Mouse (Mus musculus): ENCODE measurements around the gene Mfap5. TPM values are rescaled to one million over a fixed set of nuclear protein-coding genes. Genes with fewer than 3 reads are reported as not detected.
A peak's percentile ranks its signal among the peaks of the same experiment; 100 is the strongest.
"Not testable (repeated sequence)": the region's sequence is repeated elsewhere in the genome, so short reads cannot be mapped to it uniquely, and the experiment has no call there.

Gene Mfap5
- polyA plus RNA-seq, 1 experiment from 2014 or later: 1.2 TPM

GRCm38 (mm10) chr6:122527596-122527995 lies 22.0 kb downstream of the Mfap5 start:
- Histone ChIP-seq H3K4me2 (ENCODE audit: low read depth, low read length) (no peak overlapping the region), H3K9me3 (replicated peaks; ENCODE audit: control insufficient read depth, low read length) (no peaks in the 10 kb centered on the region), H3K9ac (ENCODE audit: low read depth, low read length) (no peak overlapping the region), H3K36me3 (ENCODE audit: control insufficient read depth, insufficient read depth) (no peaks in the 10 kb centered on the region), H3K27ac (ENCODE audit: low read length) (no peak overlapping the region), H3K4me3 (ENCODE audit: low read depth, low read length) (no peak overlapping the region), H3K27me3 (ENCODE audit: control insufficient read depth, insufficient read depth, low read depth, low read length) (no peaks in the 10 kb centered on the region), H3K4me1 (ENCODE audit: control insufficient read depth, low read depth, low read length) (no peaks in the 10 kb centered on the region)
- 13% methylated on average over 12 of the region's 12 CpGs for WGBS (ENCODE audit: insufficient replicate concordance)
- ATAC-seq (ENCODE audit: low read depth): no peak

GRCm38 (mm10) chr6:122528136-122528535 lies 22.5 kb downstream of the Mfap5 start:
- no peak overlapping the region for H3K27ac ChIP-seq (ENCODE audit: low read length)
- no peak for ATAC-seq (ENCODE audit: low read depth)
- H3K4me2 ChIP-seq (ENCODE audit: low read depth, low read length): no peak overlapping the region
- H3K4me3 ChIP-seq (ENCODE audit: low read depth, low read length): no peak overlapping the region
- H3K9me3 ChIP-seq (replicated peaks; ENCODE audit: control insufficient read depth, low read length): no peaks in the 10 kb centered on the region
- no peaks in the 10 kb centered on the region for H3K4me1 ChIP-seq (ENCODE audit: control insufficient read depth, low read depth, low read length)
- no peaks in the 10 kb centered on the region for H3K27me3 ChIP-seq (ENCODE audit: control insufficient read depth, insufficient read depth, low read depth, low read length)
- WGBS (ENCODE audit: insufficient replicate concordance): 62% methylated on average over 11 of the region's 11 CpGs
- H3K36me3 ChIP-seq (ENCODE audit: control insufficient read depth, insufficient read depth): no peaks in the 10 kb centered on the region
- H3K9ac ChIP-seq (ENCODE audit: low read depth, low read length): no peak overlapping the region

- H3K27ac ChIP-seq (ENCODE audit: low read length): no peak overlapping the region
- 57% methylated on average over 8 of the region's 8 CpGs for WGBS (ENCODE audit: insufficient replicate concordance)
- no peak for ATAC-seq (ENCODE audit: low read depth)
- H3K4me1 ChIP-seq (ENCODE audit: control insufficient read depth, low read depth, low read length): no peaks in the 10 kb centered on the region
- no peak overlapping the region for H3K9ac ChIP-seq (ENCODE audit: low read depth, low read length)
- no peak overlapping the region for H3K4me2 ChIP-seq (ENCODE audit: low read depth, low read length)
- H3K36me3 ChIP-seq (ENCODE audit: control insufficient read depth, insufficient read depth): no peaks in the 10 kb centered on the region
- no peak overlapping the region for H3K4me3 ChIP-seq (ENCODE audit: low read depth, low read length)
- H3K27me3 ChIP-seq (ENCODE audit: control insufficient read depth, insufficient read depth, low read depth, low read length): no peaks in the 10 kb centered on the region
- no peaks in the 10 kb centered on the region for H3K9me3 ChIP-seq (replicated peaks; ENCODE audit: control insufficient read depth, low read length)
These were observed 26.0 kb downstream of the Mfap5 start for GRCm38 (mm10) chr6:122531466-122532174.

GRCm38 (mm10) chr6:122532883-122533302 lies 27.2 kb downstream of the Mfap5 start:
- H3K4me1 ChIP-seq (ENCODE audit: control insufficient read depth, low read depth, low read length): no peaks in the 10 kb centered on the region
- no peak for ATAC-seq (ENCODE audit: low read depth)
- H3K36me3 ChIP-seq (ENCODE audit: control insufficient read depth, insufficient read depth): no peaks in the 10 kb centered on the region
- no peak overlapping the region for H3K4me3 ChIP-seq (ENCODE audit: low read depth, low read length)
- no peaks in the 10 kb centered on the region for H3K27me3 ChIP-seq (ENCODE audit: control insufficient read depth, insufficient read depth, low read depth, low read length)
- 0 out of 2 replicates have a peak overlapping the region, but pooled peaks have one; percentile 0 for H3K4me2 ChIP-seq (ENCODE audit: low read depth, low read length)
- H3K27ac ChIP-seq (ENCODE audit: low read length): no peak overlapping the region
- no peaks in the 10 kb centered on the region for H3K9me3 ChIP-seq (replicated peaks; ENCODE audit: control insufficient read depth, low read length)
- no peak overlapping the region for H3K9ac ChIP-seq (ENCODE audit: low read depth, low read length)
- WGBS (ENCODE audit: insufficient replicate concordance): 6% methylated on average over 4 of the region's 4 CpGs

GRCm38 (mm10) chr6:122534032-122534431 lies 28.4 kb downstream of the Mfap5 start:
- Histone ChIP-seq H3K9me3 (replicated peaks; ENCODE audit: control insufficient read depth, low read length) (no peaks in the 10 kb centered on the region), H3K27ac (ENCODE audit: low read length) (no peak overlapping the region), H3K9ac (ENCODE audit: low read depth, low read length) (no peak overlapping the region), H3K4me3 (ENCODE audit: low read depth, low read length) (no peak overlapping the region), H3K27me3 (ENCODE audit: control insufficient read depth, insufficient read depth, low read depth, low read length) (no peaks in the 10 kb centered on the region), H3K4me2 (ENCODE audit: low read depth, low read length) (no peak overlapping the region), H3K36me3 (ENCODE audit: control insufficient read depth, insufficient read depth) (no peaks in the 10 kb centered on the region), H3K4me1 (ENCODE audit: control insufficient read depth, low read depth, low read length) (no peaks in the 10 kb centered on the region)
- WGBS (ENCODE audit: insufficient replicate concordance): 29% methylated on average over 3 of the region's 3 CpGs
- no peak for ATAC-seq (ENCODE audit: low read depth)

GRCm38 (mm10) chr6:122539564-122539963 lies 33.9 kb downstream of the Mfap5 start:
- Histone ChIP-seq H3K4me1 (ENCODE audit: control insufficient read depth, low read depth, low read length) (no peaks in the 10 kb centered on the region), H3K9ac (ENCODE audit: low read depth, low read length) (no peak overlapping the region), H3K9me3 (replicated peaks; ENCODE audit: control insufficient read depth, low read length) (no peaks in the 10 kb centered on the region), H3K4me3 (ENCODE audit: low read depth, low read length) (no peak overlapping the region), H3K27me3 (ENCODE audit: control insufficient read depth, insufficient read depth, low read depth, low read length) (no peaks in the 10 kb centered on the region), H3K27ac (ENCODE audit: low read length) (no peak overlapping the region), H3K4me2 (ENCODE audit: low read depth, low read length) (no peak overlapping the region), H3K36me3 (ENCODE audit: control insufficient read depth, insufficient read depth) (no peaks in the 10 kb centered on the region)
- ATAC-seq (ENCODE audit: low read depth): no peak
- WGBS (ENCODE audit: insufficient replicate concordance): 76% methylated on average over 9 of the region's 9 CpGs

GRCm38 (mm10) chr6:122542459-122542858 lies 36.8 kb downstream of the Mfap5 start:
- not testable (repeated sequence) for H3K36me3 ChIP-seq (ENCODE audit: control insufficient read depth, insufficient read depth); H3K4me1 ChIP-seq (ENCODE audit: control insufficient read depth, low read depth, low read length); H3K4me3 ChIP-seq (ENCODE audit: low read depth, low read length); ATAC-seq (ENCODE audit: low read depth); H3K27ac ChIP-seq (ENCODE audit: low read length); H3K27me3 ChIP-seq (ENCODE audit: control insufficient read depth, insufficient read depth, low read depth, low read length); H3K9ac ChIP-seq (ENCODE audit: low read depth, low read length); H3K9me3 ChIP-seq (replicated peaks; ENCODE audit: control insufficient read depth, low read length); H3K4me2 ChIP-seq (ENCODE audit: low read depth, low read length)
- WGBS (ENCODE audit: insufficient replicate concordance): 59% methylated on average over 5 of the region's 5 CpGs

- WGBS (ENCODE audit: insufficient replicate concordance): 62% methylated on average over 5 of the region's 5 CpGs
- ATAC-seq (ENCODE audit: low read depth): no peak
These were observed 37.9 kb downstream of the Mfap5 start for GRCm38 (mm10) chr6:122543574-122543973.

GRCm38 (mm10) chr6:122544672-122545071 lies 39.0 kb downstream of the Mfap5 start:
- no peak for ATAC-seq (ENCODE audit: low read depth)
- no peak overlapping the region for H3K4me2 ChIP-seq (ENCODE audit: low read depth, low read length)
- H3K4me1 ChIP-seq (ENCODE audit: control insufficient read depth, low read depth, low read length): no peaks in the 10 kb centered on the region
- no peaks in the 10 kb centered on the region for H3K9me3 ChIP-seq (replicated peaks; ENCODE audit: control insufficient read depth, low read length)
- H3K4me3 ChIP-seq (ENCODE audit: low read depth, low read length): no peak overlapping the region
- no peaks in the 10 kb centered on the region for H3K27me3 ChIP-seq (ENCODE audit: control insufficient read depth, insufficient read depth, low read depth, low read length)
- WGBS (ENCODE audit: insufficient replicate concordance): 65% methylated on average over 1 of the region's 1 CpGs
- H3K27ac ChIP-seq (ENCODE audit: low read length): no peak overlapping the region
- H3K36me3 ChIP-seq (ENCODE audit: control insufficient read depth, insufficient read depth): no peaks in the 10 kb centered on the region
- H3K9ac ChIP-seq (ENCODE audit: low read depth, low read length): no peak overlapping the region

More at GRCm38 (mm10) chr6:122543574-122543973, 37.9 kb downstream of the Mfap5 start:
- H3K9ac ChIP-seq (ENCODE audit: low read depth, low read length): no peak overlapping the region
- H3K36me3 ChIP-seq (ENCODE audit: control insufficient read depth, insufficient read depth): no peaks in the 10 kb centered on the region
- no peaks in the 10 kb centered on the region for H3K9me3 ChIP-seq (replicated peaks; ENCODE audit: control insufficient read depth, low read length)
- H3K4me1 ChIP-seq (ENCODE audit: control insufficient read depth, low read depth, low read length): no peaks in the 10 kb centered on the region
- H3K4me2 ChIP-seq (ENCODE audit: low read depth, low read length): no peak overlapping the region
- H3K27me3 ChIP-seq (ENCODE audit: control insufficient read depth, insufficient read depth, low read depth, low read length): no peaks in the 10 kb centered on the region
- H3K4me3 ChIP-seq (ENCODE audit: low read depth, low read length): no peak overlapping the region
- no peak overlapping the region for H3K27ac ChIP-seq (ENCODE audit: low read length)
